Mouse (Mus musculus): Measurements from ENCODE around the gene Cops7b. TPM values are rescaled to one million over a fixed set of nuclear protein-coding genes. Genes with fewer than 3 reads are reported as not detected.

Gene Cops7b
- total RNA-seq, 1 experiment = 27.4 TPM

DNA sequence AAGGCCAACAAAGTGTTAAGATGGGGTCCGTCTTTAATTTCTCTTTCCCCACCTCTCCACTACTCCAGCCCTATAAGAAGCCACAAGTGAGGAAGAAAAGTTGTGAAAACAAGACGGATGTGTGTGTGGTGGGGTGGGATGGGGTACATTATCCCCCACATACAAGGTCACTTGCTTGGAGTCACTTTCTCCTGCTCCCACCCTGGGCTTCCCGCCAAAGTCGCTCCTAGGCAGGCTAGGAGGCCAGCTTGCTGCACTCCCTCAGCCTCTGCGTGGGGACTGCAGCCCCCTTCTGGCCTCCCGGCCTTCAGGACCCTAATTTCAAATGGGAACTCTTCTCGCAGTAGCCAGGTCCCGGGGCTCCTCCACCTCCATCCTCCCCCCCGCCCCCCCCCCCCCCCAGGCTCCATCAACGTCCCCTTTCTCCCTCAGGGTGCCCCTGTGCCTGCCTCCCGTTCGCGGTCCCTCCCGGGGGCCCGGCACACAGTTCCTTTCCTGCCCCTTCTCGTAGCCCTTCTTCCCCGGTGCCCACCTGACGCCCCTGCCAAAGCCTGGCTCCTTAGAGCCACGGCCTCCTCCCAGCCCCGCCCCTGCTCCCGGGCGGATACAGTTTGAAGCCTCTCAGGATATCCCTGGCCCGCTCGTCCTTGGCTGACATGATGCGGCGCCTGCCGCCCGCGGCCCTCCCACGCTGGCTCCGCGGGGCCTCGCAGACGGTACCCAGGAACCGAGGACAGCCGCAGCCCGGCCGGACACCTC is 833 bp upstream of the Cops7b start:
- no peak for TF ChIP-seq HCFC1 (IDR thresholded peaks at IDR 0.05; ENCODE audit: borderline replicate concordance, insufficient read depth, low read length)
- no peak for TF ChIP-seq MAFK (IDR thresholded peaks at IDR 0.05; ENCODE audit: insufficient read depth, low read depth, low read length)
- TF ChIP-seq ZNF384 (IDR thresholded peaks at IDR 0.05; ENCODE audit: low read depth, low read length) = no peak
- TF ChIP-seq CHD2 (IDR thresholded peaks at IDR 0.05; ENCODE audit: low read depth, low read length) = no peak
- TF ChIP-seq ZC3H11A (IDR thresholded peaks at IDR 0.05; ENCODE audit: borderline replicate concordance, low read depth, low read length) = no peak
- Histone ChIP-seq H3K4me3 (ENCODE audit: insufficient read depth in 1 of 2, low read depth in 1 of 2, low read length in 2 of 2, poor library complexity in 1 of 2, severe bottlenecking in 1 of 2) (peak overlapping the region; percentile 91 to 98), H3K9ac (ENCODE audit: insufficient read depth, low read depth, low read length, poor library complexity, severe bottlenecking) (peak overlapping the region; percentile 92), H3K36me3 (ENCODE audit: control insufficient read depth, insufficient read depth, low read length, poor library complexity, severe bottlenecking) (no peaks in the 10 kb centered on the region), H3K4me1 (ENCODE audit: control insufficient read depth in 2 of 2, insufficient read depth in 2 of 2, low read length in 2 of 2, poor library complexity in 1 of 2) (peaks cover 0 to 5% of the 10 kb centered on the region in 2 experiments; a peak in 2 of 4 replicates), H3K27ac (ENCODE audit: insufficient read depth, low read depth, low read length, poor library complexity, severe bottlenecking) (no peak overlapping the region), H3K9me3 (ENCODE audit: control insufficient read depth, insufficient read depth, low read depth, low read length) (no peaks in the 10 kb centered on the region)
- no peak for DNase-seq (ENCODE audit: low read depth, low spot score)
- in situ Hi-C loops (cut with MboI; ENCODE audit: low sequenced_read_pairs in 2 of 2, unreplicated experiment in 2 of 2) = no loop called here

DNA sequence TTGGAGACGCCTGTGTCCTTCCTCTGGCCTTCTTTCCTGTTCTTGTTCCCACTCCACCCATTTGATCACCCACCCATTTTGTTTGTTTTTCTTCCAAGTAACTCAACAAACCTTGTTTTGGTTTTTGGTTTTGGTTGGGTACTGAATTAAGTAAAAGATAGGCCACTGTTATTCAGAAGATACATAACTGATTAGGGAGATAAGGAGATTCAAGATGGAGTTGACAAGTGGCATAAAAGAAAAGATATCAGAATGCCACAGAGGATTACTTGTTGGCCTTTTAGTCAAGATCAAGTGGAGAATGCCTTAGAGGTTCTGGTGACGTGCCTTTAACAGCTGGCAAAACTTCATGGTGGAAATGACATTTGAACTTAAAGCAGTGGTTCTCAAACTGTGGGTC is 1.0 kb downstream of the Cops7b start:
- H3K9ac ChIP-seq (ENCODE audit: insufficient read depth, low read depth, low read length, poor library complexity, severe bottlenecking) = no peak overlapping the region
- H3K36me3 ChIP-seq (ENCODE audit: control insufficient read depth, insufficient read depth, low read length, poor library complexity, severe bottlenecking) = no peaks in the 10 kb centered on the region
- TF ChIP-seq ZNF384 (IDR thresholded peaks at IDR 0.05; ENCODE audit: low read depth, low read length) = no peak
- in situ Hi-C loops (cut with MboI; ENCODE audit: low sequenced_read_pairs in 2 of 2, unreplicated experiment in 2 of 2) = no loop called here
- no peak for DNase-seq (ENCODE audit: low read depth, low spot score)
- no peak overlapping the region for H3K27ac ChIP-seq (ENCODE audit: insufficient read depth, low read depth, low read length, poor library complexity, severe bottlenecking)
- H3K4me1 ChIP-seq (ENCODE audit: control insufficient read depth in 2 of 2, insufficient read depth in 2 of 2, low read length in 2 of 2, poor library complexity in 1 of 2) = peaks cover 0 to 5% of the 10 kb centered on the region in 2 experiments; a peak in 2 of 4 replicates
- no peak overlapping the region for H3K4me3 ChIP-seq (ENCODE audit: insufficient read depth in 1 of 2, low read depth in 1 of 2, low read length in 2 of 2, poor library complexity in 1 of 2, severe bottlenecking in 1 of 2)
- H3K9me3 ChIP-seq (ENCODE audit: control insufficient read depth, insufficient read depth, low read depth, low read length) = no peaks in the 10 kb centered on the region

DNA sequence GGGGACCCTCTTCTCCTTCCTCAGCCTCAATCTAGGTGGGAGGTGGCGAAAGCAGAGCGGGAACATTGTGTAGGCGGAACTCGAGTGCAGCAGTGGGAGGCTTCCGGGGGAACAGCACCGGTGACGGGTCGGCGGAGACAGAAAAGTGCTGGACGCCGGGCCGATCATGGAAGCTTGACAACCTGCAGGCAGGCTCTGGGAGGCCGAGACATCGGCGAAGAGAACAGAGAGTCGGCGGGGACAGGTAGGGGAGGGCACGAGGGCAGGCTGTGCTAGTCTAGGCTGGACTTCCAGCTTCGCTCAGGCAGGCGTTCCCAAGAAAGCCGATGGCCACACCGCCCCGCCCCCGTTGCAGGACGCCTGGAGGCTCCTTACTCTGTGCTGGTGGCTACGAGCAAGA is 4.3 kb downstream of the Cops7b start:
- H3K27ac ChIP-seq (ENCODE audit: insufficient read depth, low read depth, low read length, poor library complexity, severe bottlenecking) = no peak overlapping the region
- H3K9ac ChIP-seq (ENCODE audit: insufficient read depth, low read depth, low read length, poor library complexity, severe bottlenecking) = peak overlapping the region; percentile 84
- peak; percentile 63 for DNase-seq (ENCODE audit: low read depth, low spot score)
- H3K4me3 ChIP-seq (ENCODE audit: insufficient read depth in 1 of 2, low read depth in 1 of 2, low read length in 2 of 2, poor library complexity in 1 of 2, severe bottlenecking in 1 of 2) = peak overlapping the region; percentile 80 to 86
- H3K9me3 ChIP-seq (ENCODE audit: control insufficient read depth, insufficient read depth, low read depth, low read length) = no peaks in the 10 kb centered on the region
- H3K36me3 ChIP-seq (ENCODE audit: control insufficient read depth, insufficient read depth, low read length, poor library complexity, severe bottlenecking) = no peaks in the 10 kb centered on the region
- TF ChIP-seq ZNF384 (IDR thresholded peaks at IDR 0.05; ENCODE audit: low read depth, low read length) (peak; percentile 52; the same call in 1 of the 2 replicates), CHD2 (IDR thresholded peaks at IDR 0.05; ENCODE audit: low read depth, low read length) (0 out of 2 replicates have a peak, but pooled peaks have one; percentile 21), MAFK (IDR thresholded peaks at IDR 0.05; ENCODE audit: insufficient read depth, low read depth, low read length) (no peak), HCFC1 (IDR thresholded peaks at IDR 0.05; ENCODE audit: borderline replicate concordance, insufficient read depth, low read length) (peak; percentile 90)
- peaks cover 0 to 5% of the 10 kb centered on the region in 2 experiments; a peak in 2 of 4 replicates for H3K4me1 ChIP-seq (ENCODE audit: control insufficient read depth in 2 of 2, insufficient read depth in 2 of 2, low read length in 2 of 2, poor library complexity in 1 of 2)
- in situ Hi-C loops (cut with MboI; ENCODE audit: low sequenced_read_pairs in 2 of 2, unreplicated experiment in 2 of 2) = no loop called here

DNA sequence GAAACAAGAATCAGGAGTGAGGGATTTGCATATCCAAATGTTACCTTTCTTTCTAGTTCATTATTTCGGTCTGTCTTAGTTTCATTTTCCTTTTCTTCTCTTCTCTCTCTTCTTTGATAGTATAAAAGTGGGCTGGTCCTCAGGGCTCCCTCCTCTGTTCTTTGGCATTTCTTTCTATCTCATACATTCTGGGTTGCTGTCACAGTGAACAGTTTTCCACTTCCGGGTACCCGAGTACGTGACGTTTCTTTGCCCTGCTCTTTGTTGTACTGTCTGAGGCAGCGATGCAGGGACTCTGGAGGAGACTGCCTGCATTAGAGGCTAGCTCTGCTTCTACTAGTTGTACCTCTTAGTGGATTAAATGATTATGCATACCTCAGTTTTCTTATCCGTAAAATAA is 11.8 kb downstream of the Cops7b start:
- H3K27ac ChIP-seq (ENCODE audit: insufficient read depth, low read depth, low read length, poor library complexity, severe bottlenecking) = no peak overlapping the region
- TF ChIP-seq ZNF384 (IDR thresholded peaks at IDR 0.05; ENCODE audit: low read depth, low read length) (no peak), HCFC1 (IDR thresholded peaks at IDR 0.05; ENCODE audit: borderline replicate concordance, insufficient read depth, low read length) (no peak), MAFK (IDR thresholded peaks at IDR 0.05; ENCODE audit: insufficient read depth, low read depth, low read length) (no peak), CHD2 (IDR thresholded peaks at IDR 0.05; ENCODE audit: low read depth, low read length) (no peak), ZC3H11A (IDR thresholded peaks at IDR 0.05; ENCODE audit: borderline replicate concordance, low read depth, low read length) (no peak)
- no peak for DNase-seq (ENCODE audit: low read depth, low spot score)
- H3K36me3 ChIP-seq (ENCODE audit: control insufficient read depth, insufficient read depth, low read length, poor library complexity, severe bottlenecking) = peaks cover 6% of the 10 kb centered on the region; the same call in 1 of the 2 replicates
- H3K4me3 ChIP-seq (ENCODE audit: insufficient read depth in 1 of 2, low read depth in 1 of 2, low read length in 2 of 2, poor library complexity in 1 of 2, severe bottlenecking in 1 of 2) = no peak overlapping the region
- no peaks in the 10 kb centered on the region for H3K9me3 ChIP-seq (ENCODE audit: control insufficient read depth, insufficient read depth, low read depth, low read length)
- no peaks in the 10 kb centered on the region for H3K4me1 ChIP-seq (ENCODE audit: control insufficient read depth in 2 of 2, insufficient read depth in 2 of 2, low read length in 2 of 2, poor library complexity in 1 of 2)
- H3K9ac ChIP-seq (ENCODE audit: insufficient read depth, low read depth, low read length, poor library complexity, severe bottlenecking) = no peak overlapping the region
- in situ Hi-C loops (cut with MboI; ENCODE audit: low sequenced_read_pairs in 2 of 2, unreplicated experiment in 2 of 2) = no loop called here
